Mouse (Mus musculus) ES-E14 (cell line): ENCODE measurements around the gene Nfib. TPM values are rescaled to one million over a fixed set of nuclear protein-coding genes. Genes with fewer than 3 reads are reported as not detected.

Experiments used
- DNase-seq: peaks from one replicate; pipeline ENCODE4 v3.0.0-alpha.2; 2013; ENCODE audit warnings: low read depth, low spot score
- H3K27ac ChIP-seq: 2 replicates; pipeline ENCODE4 v1.5.1; 2012; ENCODE audit warnings: low read depth, mild to moderate bottlenecking, low read length, moderate library complexity, mixed read lengths; ENCODE audit not compliant: poor library complexity, insufficient read depth, severe bottlenecking
- H3K36me3 ChIP-seq: 2 replicates; pipeline ENCODE4 v1.6.1; 2012; ENCODE audit warnings: mild to moderate bottlenecking, low read length, moderate library complexity, mixed read lengths; ENCODE audit not compliant: control insufficient read depth, poor library complexity, insufficient read depth, severe bottlenecking
- H3K4me1 ChIP-seq, 2 experiments: fragments of 150-350 bp in 1 of 2; sonication (generic) in 1 of 2; 2 replicates each; pipeline ENCODE4 v1.6.1; 2012; ENCODE audit warnings: low read length in 2 of 2, mild to moderate bottlenecking in 1 of 2, mixed read lengths in 1 of 2; ENCODE audit not compliant: control insufficient read depth in 2 of 2, insufficient read depth in 2 of 2, poor library complexity in 1 of 2
- H3K4me3 ChIP-seq, 2 experiments: fragments of 150-350 bp in 1 of 2; sonication (generic) in 1 of 2; 2 replicates each; pipeline ENCODE4 v1.5.1; 2012; ENCODE audit warnings: low read length in 2 of 2, low read depth in 1 of 2, mild to moderate bottlenecking in 1 of 2, mixed read lengths in 1 of 2; ENCODE audit not compliant: insufficient read depth in 1 of 2, poor library complexity in 1 of 2, severe bottlenecking in 1 of 2
- H3K9ac ChIP-seq: 2 replicates; pipeline ENCODE4 v1.6.1; 2012; ENCODE audit warnings: low read depth, mild to moderate bottlenecking, low read length, mixed read lengths; ENCODE audit not compliant: poor library complexity, insufficient read depth, severe bottlenecking
- H3K9me3 ChIP-seq: fragments of 150-350 bp; sonication (generic); 2 replicates; pipeline ENCODE4 v1.6.1; 2012; ENCODE audit warnings: low read depth, mild to moderate bottlenecking, low read length; ENCODE audit not compliant: control insufficient read depth, insufficient read depth
- CHD2 ChIP-seq: IDR thresholded peaks from 2 replicates; pipeline ENCODE4 v1.6.1; 2014; ENCODE audit warnings: mild to moderate bottlenecking, low read depth, low read length, inconsistent platforms
- HCFC1 ChIP-seq: IDR thresholded peaks from 2 replicates; pipeline ENCODE4 v1.6.1; 2012; ENCODE audit warnings: low read length, inconsistent platforms, borderline replicate concordance; ENCODE audit not compliant: insufficient read depth
- MAFK ChIP-seq: IDR thresholded peaks from 2 replicates; pipeline ENCODE4 v1.6.1; 2014; ENCODE audit warnings: mild to moderate bottlenecking, low read depth, low read length, inconsistent platforms; ENCODE audit not compliant: insufficient read depth
- ZC3H11A ChIP-seq: IDR thresholded peaks from 2 replicates; pipeline ENCODE4 v1.6.1; 2012; ENCODE audit warnings: low read depth, mild to moderate bottlenecking, inconsistent platforms, low read length, borderline replicate concordance
- ZNF384 ChIP-seq: IDR thresholded peaks from 2 replicates; pipeline ENCODE4 v1.6.1; 2012; ENCODE audit warnings: low read depth, low read length, inconsistent platforms
- in situ Hi-C, 2 experiments: fragments of 600-800 bp; cut with MboI; formaldehyde crosslinking; loops; one replicate each; pipeline ENCODE4 v1.15.1; 2025; ENCODE audit warnings: low sequenced_read_pairs in 2 of 2, inconsistent platforms in 1 of 2; ENCODE audit not compliant: unreplicated experiment in 2 of 2
- total RNA-seq: library from RNA; depleted of rRNA; stranded (reverse); fragments of 300-350 nt; gene quantifications from 2 replicates; pipeline ENCODE4 v1.2.3, GENCODE M21; 2012

The Nfib gene
- total RNA-seq, 1 experiment: 8.9 TPM

DNA sequence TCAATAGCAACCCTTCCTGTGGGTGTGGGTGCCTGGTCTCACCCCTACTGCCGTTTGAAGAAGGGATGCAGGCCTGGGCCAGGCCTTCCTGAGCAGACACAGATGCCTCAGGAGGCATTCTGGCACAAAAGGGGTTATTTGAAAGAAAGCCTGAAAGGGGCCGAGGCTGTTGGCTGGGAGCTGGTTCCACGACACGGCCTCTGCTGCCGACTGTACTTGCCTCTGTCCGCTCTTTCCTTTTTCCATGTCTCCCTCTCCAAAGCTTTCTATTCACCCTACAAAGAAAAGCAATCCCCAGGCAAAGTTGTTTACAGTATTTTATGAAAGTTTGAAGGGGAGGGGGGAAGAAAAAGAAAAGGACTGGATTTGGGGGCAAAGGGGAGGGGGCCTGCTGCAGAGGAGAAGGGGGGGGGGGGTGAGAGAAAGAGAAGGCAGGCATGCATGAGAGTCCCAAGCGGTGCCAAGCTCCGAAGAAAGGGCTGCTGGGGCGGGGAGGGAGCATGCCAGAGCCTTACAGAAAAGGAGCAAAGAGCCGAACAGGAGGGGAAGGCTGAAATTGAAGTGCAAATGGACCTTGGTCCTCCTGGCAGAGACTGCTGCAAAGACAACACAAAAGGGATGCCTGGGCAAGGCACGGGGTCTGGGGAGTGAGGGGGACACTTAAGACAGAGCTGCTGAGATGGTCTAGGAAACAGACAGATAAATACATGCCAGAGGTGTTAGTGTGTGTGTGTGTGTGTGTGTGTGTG, 172.9 kb downstream of the Nfib start:
- no peak for DNase-seq
- Histone ChIP-seq H3K4me3 (0 out of 4 replicates have a peak overlapping the region, but pooled peaks of 1 of the 2 experiments have one; percentile 1), H3K27ac (no peak overlapping the region), H3K9ac (no peak overlapping the region), H3K4me1 (peaks cover 0 to 15% of the 10 kb centered on the region in 2 experiments; a peak in 2 of 4 replicates), H3K9me3 (no peaks in the 10 kb centered on the region), H3K36me3 (no peaks in the 10 kb centered on the region)
- TF ChIP-seq CHD2: no peak
- no peak for TF ChIP-seq HCFC1
- no peak for TF ChIP-seq ZNF384
- TF ChIP-seq ZC3H11A: no peak
- no peak for TF ChIP-seq MAFK
- in situ Hi-C loops: no loop called here

DNA sequence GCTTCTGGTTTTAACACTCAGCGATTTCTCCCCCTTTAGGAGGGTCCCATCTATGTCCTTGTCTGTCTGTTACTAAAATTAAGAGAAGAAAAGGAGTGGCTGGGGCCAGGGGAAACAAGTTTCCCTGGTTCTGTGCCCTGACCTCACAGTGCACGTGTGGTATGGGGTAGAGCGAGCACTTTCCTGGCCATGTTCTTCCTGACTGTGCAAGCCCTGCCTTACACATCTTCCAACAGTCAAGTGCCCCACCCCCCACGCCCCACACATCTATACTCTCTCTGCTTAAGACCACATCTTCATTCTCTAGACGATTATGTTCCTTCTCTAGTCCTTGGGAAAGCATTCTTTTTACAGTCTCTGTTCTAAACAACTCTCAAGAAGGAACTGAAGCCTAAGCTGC, 173.6 kb downstream of the Nfib start:
- no peak overlapping the region for H3K27ac ChIP-seq
- in situ Hi-C loops: no loop called here

DNA sequence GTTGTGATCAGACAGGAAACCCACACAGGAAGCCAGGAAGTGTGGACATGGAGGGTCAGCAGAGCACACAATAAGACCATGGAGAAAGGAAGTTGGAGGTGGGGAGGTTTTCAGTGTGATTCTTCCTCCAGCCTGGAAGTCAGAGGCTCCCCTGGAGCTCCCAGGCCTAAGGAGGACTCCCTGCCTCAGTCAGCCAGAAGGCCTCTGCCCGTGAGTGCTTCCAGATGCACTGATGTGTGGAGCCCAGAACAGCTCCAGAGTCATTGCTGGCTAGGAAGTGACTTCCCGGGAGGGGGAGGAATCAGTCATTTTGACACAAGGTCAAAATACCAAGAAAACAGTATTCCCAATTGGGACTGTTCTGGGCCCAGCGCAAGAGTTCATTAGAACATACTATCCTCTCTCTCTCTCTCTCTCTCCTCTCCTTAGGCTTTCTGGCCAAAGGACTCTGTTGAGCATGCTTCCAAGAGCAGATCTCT, 174.6 kb downstream of the Nfib start:
- Histone ChIP-seq H3K9ac (no peak overlapping the region), H3K27ac (no peak overlapping the region), H3K4me3 (no peak overlapping the region), H3K9me3 (no peaks in the 10 kb centered on the region), H3K36me3 (no peaks in the 10 kb centered on the region), H3K4me1 (peaks cover 0 to 15% of the 10 kb centered on the region in 2 experiments; a peak in 2 of 4 replicates)
- no peak for DNase-seq
- in situ Hi-C loops: no loop called here
- TF ChIP-seq ZC3H11A (no peak), ZNF384 (no peak), HCFC1 (no peak)

More for the DNA sequence above, 173.6 kb downstream of the Nfib start:
- DNase-seq: no peak
- no peak overlapping the region for H3K4me3 ChIP-seq
- no peak overlapping the region for H3K9ac ChIP-seq
- H3K36me3 ChIP-seq: no peaks in the 10 kb centered on the region
- TF ChIP-seq CHD2: no peak
- no peak for TF ChIP-seq HCFC1
- no peak for TF ChIP-seq ZC3H11A
- no peak for TF ChIP-seq MAFK
- TF ChIP-seq ZNF384: no peak
- no peaks in the 10 kb centered on the region for H3K9me3 ChIP-seq
- peaks cover 0 to 15% of the 10 kb centered on the region in 2 experiments; a peak in 2 of 4 replicates for H3K4me1 ChIP-seq

DNA sequence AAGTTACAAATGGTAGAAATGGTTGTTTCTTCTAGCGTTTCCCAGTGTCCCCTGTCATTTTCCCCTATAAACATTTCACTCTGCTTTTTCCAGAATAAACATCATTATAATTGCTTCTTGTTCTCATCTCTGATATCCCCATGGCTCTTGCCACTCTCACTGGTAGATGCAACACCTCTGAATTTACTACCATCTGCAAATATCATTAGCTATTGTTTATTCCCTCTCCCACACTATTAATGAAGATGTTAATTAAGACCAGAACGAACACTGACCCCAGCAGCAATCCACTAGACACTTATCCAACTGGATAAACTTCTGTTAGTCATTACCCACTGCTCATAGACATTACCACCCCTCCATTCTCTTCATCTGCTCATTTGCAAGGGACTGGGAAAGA, 176.6 kb downstream of the Nfib start:
- Histone ChIP-seq H3K9ac (no peak overlapping the region), H3K27ac (no peak overlapping the region), H3K36me3 (no peaks in the 10 kb centered on the region), H3K9me3 (no peaks in the 10 kb centered on the region), H3K4me3 (no peak overlapping the region), H3K4me1 (peaks cover 0 to 10% of the 10 kb centered on the region in 2 experiments; a peak in 1 of 4 replicates)
- TF ChIP-seq MAFK (no peak), HCFC1 (no peak), CHD2 (no peak), ZC3H11A (no peak), ZNF384 (no peak)
- DNase-seq: no peak
- in situ Hi-C loops: no loop called here
